ENCODE assay signal across 21 mouse cellular contexts in the genomic region with DNA sequence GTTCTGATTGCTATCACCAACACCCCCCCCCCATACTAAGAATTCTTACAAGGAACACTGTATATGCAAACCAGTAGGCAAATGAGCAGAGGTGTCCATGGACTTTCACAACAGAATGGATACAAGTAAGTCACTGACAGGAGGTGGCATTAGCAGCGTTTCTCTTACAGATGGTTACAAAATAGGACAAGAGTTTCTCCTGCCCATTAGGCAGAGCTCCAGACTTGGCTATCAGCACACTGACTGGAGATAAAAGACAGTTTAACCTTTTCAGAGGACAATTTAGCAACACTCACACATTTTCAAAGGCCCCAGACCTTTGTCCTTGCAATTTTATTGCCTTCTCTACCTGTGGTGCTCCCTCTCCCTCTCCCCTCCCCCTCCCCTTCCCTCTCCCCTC. TPM values are rescaled to one million over a fixed set of nuclear protein-coding genes. Genes with fewer than 3 reads are reported as not detected.
DNase-seq lines count a peak whose midpoint lies in the region; TF ChIP-seq lines count a peak whose summit lies in the region.
"Had no signal": no experiment of that assay in that cellular context is flagged by ENCODE, and none has a peak within 500 bp of the region (broad histone marks: within the 10 kb centered on the region; RNA-seq: fewer than 3 reads in every experiment).

No protein-coding gene starts in this region.

- no peak overlapping the region for H3K27ac ChIP-seq in kidney, adult 2 months (ENCODE audit: insufficient read depth, low read depth, low read length)
- H3K27ac ChIP-seq: embryonic facial prominence, embryonic 13.5 days; forebrain, embryonic 12.5 days; heart, embryonic 13.5 days; hindbrain, postnatal 0 days; liver, embryonic 14.5 days; midbrain, embryonic 13.5 days; stomach, embryonic 15.5 days had no signal

- H3K36me3 ChIP-seq in kidney, adult 2 months (ENCODE audit: control insufficient read depth, insufficient read depth, low read length): no peaks in the 10 kb centered on the region
- H3K36me3 ChIP-seq: embryonic facial prominence, embryonic 13.5 days; forebrain, embryonic 12.5 days; heart, embryonic 13.5 days; midbrain, embryonic 13.5 days; stomach, embryonic 15.5 days had no signal

- no peak for TF ChIP-seq POLR2A in kidney, adult 2 months (IDR thresholded peaks at IDR 0.05; ENCODE audit: low read depth, low read length)

- peak; percentile 10 for DNase-seq in cerebellum, adult 18-20 months
- DNase-seq in cerebellum, adult 11-12 months: no peak
- DNase-seq in kidney, adult 2 months: peak; percentile 22
- no peak for DNase-seq in kidney, adult 8-10 months
- peak; percentile 79 to 80 for DNase-seq in adrenal gland, postnatal 36 days
- DNase-seq in heart, postnatal 4 days: peak; percentile 54
- no peak for DNase-seq in thymus, postnatal 25 days
- no peak for DNase-seq in right cerebral cortex, postnatal 36 days (ENCODE audit: low spot score in 2 of 2)
- DNase-seq: kidney, postnatal 10 days; layer of hippocampus, adult 9-11 months had no signal

- WGBS in kidney, adult 2 months: 43% methylated on average over 1 of the region's 1 CpGs

- no peaks in the 10 kb centered on the region for H3K4me1 ChIP-seq in kidney, adult 2 months (ENCODE audit: control insufficient read depth, insufficient read depth, low read length)

- TF ChIP-seq CTCF in kidney, adult 2 months (conservative IDR thresholded peaks at IDR 0.05; ENCODE audit: insufficient read depth, insufficient read length, low read depth, low read length): no peak

- H3K27me3 ChIP-seq in kidney, adult 2 months (replicated peaks; ENCODE audit: control insufficient read depth, insufficient read depth, low read length): no peaks in the 10 kb centered on the region
- H3K27me3 ChIP-seq: embryonic facial prominence, embryonic 13.5 days; heart, embryonic 13.5 days; midbrain, embryonic 13.5 days; Patski; stomach, embryonic 15.5 days had no signal

- H3K4me3 ChIP-seq in kidney, adult 2 months (ENCODE audit: insufficient read depth, low read depth, low read length): no peak overlapping the region
- H3K4me3 ChIP-seq: embryonic facial prominence, embryonic 13.5 days; forebrain, embryonic 12.5 days; heart, embryonic 13.5 days; midbrain, embryonic 13.5 days; stomach, embryonic 15.5 days had no signal

RNA-seq across cellular contexts. Expression of a gene that starts 2.3 kb away (rescaled TPM):
- polyA plus RNA-seq in kidney, adult 2 months (2012; rRNA removed): 0.19 TPM in 2 replicates
- total RNA-seq in adrenal gland, postnatal 36 days (2021): not detected
- total RNA-seq in heart, postnatal 4 days (2021): not detected
- total RNA-seq: adrenal gland, adult 18-20 months; hindbrain, postnatal 0 days; left cerebral cortex, postnatal 36 days had no signal
- polyA plus RNA-seq: embryonic facial prominence, embryonic 13.5 days; forebrain, embryonic 12.5 days; hindbrain, postnatal 0 days; midbrain, embryonic 13.5 days; neural tube, embryonic 11.5 days; Patski had no signal

RNA-seq across cellular contexts. Expression of a gene that starts 28.3 kb away (rescaled TPM):
- 3.6 and 4.1 TPM in 2 replicates for polyA plus RNA-seq in kidney, adult 2 months (2012; rRNA removed)
- 1 to 10 TPM; 2.0 to 5.5 TPM for total RNA-seq in adrenal gland, postnatal 36 days (2021)
- under 1 TPM; 0.72 to 0.88 TPM for total RNA-seq in heart, postnatal 4 days (2021)

RNA-seq across cellular contexts. Expression of a gene that starts 58.7 kb away (rescaled TPM):
- 18.8 and 20.8 TPM in 2 replicates for polyA plus RNA-seq in kidney, adult 2 months (2012; rRNA removed)
- 10 to 100 TPM; 33.1 to 50.2 TPM for total RNA-seq in adrenal gland, postnatal 36 days (2021)
- 10 to 100 TPM; 20.0 to 24.1 TPM for total RNA-seq in heart, postnatal 4 days (2021)

Comparison
In these comparisons a context has a peak if more than half of its experiments do, and no peak if none do; other contexts are left out.
1. DNase-seq: peak in cerebellum, adult 18-20 months (2 of 2), kidney, adult 2 months (single experiment), adrenal gland, postnatal 36 days (2 of 2) and heart, postnatal 4 days (single experiment); none in cerebellum, adult 11-12 months (single experiment), kidney, adult 8-10 months (0 of 2), thymus, postnatal 25 days (single experiment) and right cerebral cortex, postnatal 36 days (0 of 2).